Mouse (Mus musculus) left cerebral cortex, postnatal 14 days (tissue): ENCODE results near the gene Tmem102. TPM values are rescaled to one million over a fixed set of nuclear protein-coding genes. Genes with fewer than 3 reads are reported as not detected.

Experiments
- DNase-seq, 2 experiments: peaks; one replicate each; pipeline ENCODE4 v3.0.0; 2021 to 2022; ENCODE audit warnings: low spot score in 2 of 2, mixed read lengths in 1 of 2
- intact Hi-C: fragments of 180-260 bp; cut with DNase I; formaldehyde crosslinking; loops from one replicate; pipeline ENCODE4 v1.15.1; 2025
- long read RNA-seq, 2 experiments: library from polyadenylated mRNA; stranded (forward); transcript quantifications; one replicate each; pipeline ENCODE4 v2.0.0; 2021
- total RNA-seq, 2 experiments: library from RNA; stranded (reverse); gene quantifications; 2 replicates each; pipeline ENCODE4 v1.2.3; 2021

Tmem102 gene
- total RNA-seq: not detected
- long read RNA-seq, experiment 1: 0 reads
- long read RNA-seq, experiment 2: 0 reads

- intact Hi-C loops: loop anchor here (5.0 kb wide), 1 partner anchor 72 kb away; the partner anchor contains the start of gene Tmem95
Measured at GRCm38 (mm10) chr11:69804972-69805909, at the start of gene Tmem102. Gene Tmem102 (minus strand): TSS chr11:69805624.

DNA sequence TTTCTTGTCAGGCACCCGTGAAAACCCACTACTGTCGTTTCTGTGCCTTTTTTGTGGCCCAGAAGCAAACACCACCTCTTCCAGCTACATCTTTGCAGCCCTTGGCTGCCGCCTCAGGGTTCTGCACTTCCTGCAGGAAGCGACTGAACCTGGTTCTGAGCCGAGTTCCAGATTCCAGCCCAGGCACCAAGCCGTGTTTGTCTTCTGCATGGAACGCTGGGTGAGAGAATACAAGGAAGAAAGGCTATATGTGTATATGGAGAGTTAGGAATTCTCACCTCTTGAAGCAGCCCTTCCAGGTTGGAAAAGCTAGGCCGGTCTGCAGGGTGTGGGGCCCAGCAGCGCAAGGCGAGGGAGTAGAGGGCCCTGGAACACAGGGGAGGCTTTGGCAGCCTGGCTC, 49.3 kb upstream of the Tmem102 start:
- intact Hi-C loops: no loop called here
- DNase-seq: no peak

More at GRCm38 (mm10) chr11:69804972-69805909, at the start of gene Tmem102:
- DNase-seq: no peak

DNA sequence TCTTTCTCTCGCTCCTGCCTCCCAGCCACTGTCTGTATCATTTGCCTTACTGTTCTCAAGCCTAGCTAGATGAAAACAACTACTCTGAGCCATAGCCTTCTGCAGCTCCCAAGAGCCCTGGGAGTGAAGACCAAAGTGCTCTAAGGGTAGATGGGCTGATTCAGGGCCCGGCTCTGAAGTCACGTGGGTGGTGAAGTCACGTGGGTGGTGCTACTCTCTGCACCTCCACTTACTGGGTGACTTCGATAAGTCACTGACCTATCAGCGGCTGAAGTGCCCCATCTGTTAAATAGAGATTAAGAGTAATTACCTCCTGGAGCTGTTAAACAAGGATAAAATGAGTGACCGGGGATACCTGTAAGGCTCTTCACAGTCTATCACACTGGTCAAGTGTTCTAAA, 48.6 kb upstream of the Tmem102 start:
- intact Hi-C loops: no loop called here
- DNase-seq: no peak

GRCm38 (mm10) chr11:69850754-69851153, 45.3 kb upstream of the Tmem102 start:
- intact Hi-C loops: no loop called here
- DNase-seq: no peak

DNA sequence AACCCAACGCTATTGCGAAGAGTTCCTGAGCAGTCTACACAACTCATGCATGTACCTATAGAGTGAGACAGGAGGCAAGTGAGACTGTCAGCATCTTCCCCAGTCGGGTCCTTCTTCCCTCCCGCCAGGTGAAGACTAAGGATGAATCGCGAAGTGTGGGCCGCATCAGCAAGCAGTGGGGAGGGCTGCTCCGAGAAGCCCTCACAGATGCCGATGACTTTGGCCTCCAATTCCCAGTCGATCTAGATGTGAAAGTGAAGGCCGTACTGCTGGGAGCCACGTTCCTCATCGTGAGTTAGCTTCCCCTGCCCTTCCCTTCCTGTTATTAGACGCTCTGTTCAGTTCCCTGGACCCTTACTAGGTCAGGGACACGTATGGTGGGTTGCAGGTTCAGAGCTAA, 44.5 kb upstream of the Tmem102 start:
- no peak for DNase-seq
- intact Hi-C loops: loop anchor here (5.0 kb wide), 1 partner anchor 52 kb away; the partner anchor contains the start of genes 2810408A11Rik and Neurl4

GRCm38 (mm10) chr11:69849128-69849527, 43.7 kb upstream of the Tmem102 start:
- DNase-seq: no peak
- intact Hi-C loops: loop anchor here (5.0 kb wide), 1 partner anchor 53 kb away; the partner anchor contains the start of genes 2810408A11Rik and Neurl4

DNA sequence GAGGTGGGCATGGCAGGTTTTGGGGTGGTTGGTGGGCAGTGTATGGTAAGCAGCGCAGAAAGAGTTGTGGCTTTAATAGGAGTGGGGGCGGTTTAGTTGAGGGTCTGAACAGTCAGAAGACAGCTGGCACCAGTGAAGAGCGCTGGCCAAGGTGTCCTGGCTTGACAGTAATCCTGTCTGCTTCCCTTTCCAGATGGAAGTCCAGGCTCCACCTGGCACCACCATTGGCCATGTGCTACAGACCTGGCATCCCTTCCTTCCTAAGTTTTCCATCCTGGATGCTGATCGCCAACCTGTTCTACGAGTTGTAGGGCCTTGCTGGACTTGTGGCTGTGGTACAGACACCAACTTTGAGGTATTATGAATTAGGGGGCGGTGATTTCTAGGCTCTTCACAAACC, 42.6 kb upstream of the Tmem102 start:
- no peak for DNase-seq
- intact Hi-C loops: loop anchor here (5.0 kb wide), 1 partner anchor 54 kb away; the partner anchor contains the start of genes 2810408A11Rik and Neurl4

GRCm38 (mm10) chr11:69846738-69847688, 41.6 kb upstream of the Tmem102 start:
- intact Hi-C loops: loop anchor here (5.0 kb wide), 1 partner anchor 55 kb away; the partner anchor contains the start of genes 2810408A11Rik and Neurl4
- no peak for DNase-seq

GRCm38 (mm10) chr11:69846198-69846680, 40.8 kb upstream of the Tmem102 start, which contains the start of gene Plscr3:
Gene Plscr3 (plus strand): TSS chr11:69846376.
- intact Hi-C loops: loop anchor here (5.0 kb wide), 1 partner anchor 56 kb away; the partner anchor contains the start of genes 2810408A11Rik and Neurl4
- DNase-seq: peak; percentile 81 to 83

GRCm38 (mm10) chr11:69838714-69839104, 33.3 kb upstream of the Tmem102 start:
- intact Hi-C loops: loop anchor here (5.0 kb wide), 1 partner anchor 81 kb away; the partner anchor contains the start of gene Polr2a
- DNase-seq: no peak

- intact Hi-C loops: loop anchor here (2.0 to 5.0 kb wide), 2 partner anchors 35 to 81 kb away; partner anchors contain the start of gene Polr2a
Measured at GRCm38 (mm10) chr11:69837952-69838713, 32.7 kb upstream of the Tmem102 start, which contains the start of gene Tmem256. Gene Tmem256 (plus strand): TSS chr11:69838514.

DNA sequence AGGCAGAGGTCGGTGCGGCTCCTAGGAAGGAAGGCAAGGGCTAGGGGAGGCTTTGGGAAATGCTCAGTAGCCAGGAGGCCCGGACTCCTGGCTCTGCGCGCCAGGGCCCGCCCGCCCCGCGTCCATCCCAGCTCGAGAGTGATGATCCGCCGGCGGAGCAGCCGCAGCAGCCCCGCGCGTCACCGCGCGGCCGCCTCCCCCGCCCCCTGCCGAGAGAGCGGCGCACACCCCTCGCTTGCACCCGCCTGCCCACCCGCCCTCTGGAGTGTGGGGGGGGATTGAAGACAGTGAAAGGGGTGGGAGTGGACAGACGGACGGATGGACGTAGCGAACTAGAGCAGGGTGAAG, 32.2 kb upstream of the Tmem102 start, which contains the start of gene Nlgn2:
Gene Nlgn2 (minus strand): TSS at position 181 of the 348 bp plus-strand sequence.
- intact Hi-C loops: loop anchor here (2.0 to 5.0 kb wide), 2 partner anchors 35 to 80 kb away; partner anchors contain the start of gene Polr2a
- peak in 1 of 2 experiments; percentile 77 for DNase-seq

More at GRCm38 (mm10) chr11:69837952-69838713, 32.7 kb upstream of the Tmem102 start, which contains the start of gene Tmem256:
- DNase-seq: peak; percentile 97 to 99

GRCm38 (mm10) chr11:69836703-69837576, 31.5 kb upstream of the Tmem102 start:
- intact Hi-C loops: loop anchor here (2.0 to 5.0 kb wide), 2 partner anchors 34 to 80 kb away; partner anchors contain the start of gene Polr2a
- peak; percentile 44 for DNase-seq

DNA sequence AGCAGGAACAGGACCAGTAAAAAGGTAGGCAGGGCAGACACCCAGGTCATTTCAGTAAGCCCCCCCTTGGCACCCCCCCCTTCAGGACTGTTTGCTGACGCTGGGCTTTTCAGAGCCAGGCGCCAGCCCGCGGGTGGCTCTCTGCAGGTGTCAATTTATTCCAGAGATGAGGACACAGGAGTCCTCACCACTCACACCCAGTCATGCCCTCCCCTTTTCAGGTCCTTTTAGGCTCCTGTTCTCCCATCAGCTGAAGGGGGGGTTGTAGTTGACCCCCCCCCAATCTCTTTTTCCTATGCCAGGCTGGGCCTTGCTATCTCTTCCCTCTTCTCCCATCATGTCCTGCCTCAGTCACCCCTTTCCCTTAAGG, 30.5 kb upstream of the Tmem102 start:
- DNase-seq: no peak
- intact Hi-C loops: loop anchor here (2.0 to 5.0 kb wide), 2 partner anchors 33 to 79 kb away; partner anchors contain the start of gene Polr2a

GRCm38 (mm10) chr11:69835326-69835965, 30.0 kb upstream of the Tmem102 start:
- no peak for DNase-seq
- intact Hi-C loops: loop anchor here (5.0 kb wide), 1 partner anchor 78 kb away; the partner anchor contains the start of gene Polr2a

DNA sequence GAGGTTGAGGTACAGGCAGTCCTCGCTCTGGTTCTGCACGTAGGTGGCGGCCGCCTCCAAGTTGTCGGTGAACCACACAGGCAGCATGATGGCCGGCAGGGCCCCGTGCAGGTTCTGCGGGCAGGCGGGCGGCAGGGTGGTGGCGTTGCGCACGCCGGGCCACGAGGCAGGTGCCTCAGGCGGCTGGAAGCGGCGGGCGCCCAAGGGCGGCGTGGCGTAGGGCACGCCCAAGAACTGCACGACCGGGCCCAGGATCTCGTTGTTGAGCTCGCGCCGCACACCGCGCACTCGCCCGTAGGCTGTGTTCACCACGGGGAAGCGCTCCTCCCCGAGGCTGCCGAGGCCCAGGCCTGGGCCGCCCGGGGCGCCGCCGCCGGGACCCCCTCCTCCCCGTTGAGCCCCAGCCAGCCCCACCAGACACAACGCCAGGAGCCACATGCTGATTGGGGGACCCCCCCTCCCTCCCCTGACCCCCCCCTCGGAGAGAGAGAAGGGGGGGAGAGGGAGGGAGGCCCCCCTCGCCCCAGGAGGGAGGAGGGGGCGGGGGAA, 28.7 kb upstream of the Tmem102 start:
- no peak for DNase-seq
- intact Hi-C loops: no loop called here
